Mouse (Mus musculus) small intestine, adult 2 months (tissue): ENCODE results near the gene Tcf7l1. TPM values are rescaled to one million over a fixed set of nuclear protein-coding genes. Genes with fewer than 3 reads are reported as not detected.

Experiments
- H3K27ac ChIP-seq: fragments of 200-500 bp; 2 replicates; pipeline ENCODE4 v1.5.1; 2012; ENCODE audit warnings: low read depth, low read length, control low read depth, inconsistent platforms; ENCODE audit not compliant: insufficient read depth
- H3K27me3 ChIP-seq: fragments of 200-500 bp; 2 replicates; pipeline ENCODE4 v1.6.1; 2012; ENCODE audit warnings: mild to moderate bottlenecking, moderate library complexity, low read length, inconsistent platforms; ENCODE audit not compliant: control insufficient read depth, insufficient read depth
- H3K36me3 ChIP-seq: fragments of 200-500 bp; 2 replicates; pipeline ENCODE4 v1.6.1; 2012; ENCODE audit warnings: mild to moderate bottlenecking, low read length, control low read depth, inconsistent platforms; ENCODE audit not compliant: control insufficient read depth, insufficient read depth
- H3K4me1 ChIP-seq: fragments of 200-500 bp; 2 replicates; pipeline ENCODE4 v1.6.1; 2012; ENCODE audit warnings: low read length, inconsistent platforms, mixed read lengths; ENCODE audit not compliant: control insufficient read depth, insufficient read depth, insufficient read length
- H3K4me3 ChIP-seq: fragments of 200-500 bp; 2 replicates; pipeline ENCODE4 v1.5.1; 2012; ENCODE audit warnings: low read depth, mild to moderate bottlenecking, control low read depth, inconsistent platforms, low read length, moderate library complexity
- CTCF ChIP-seq: fragments of 200-500 bp; IDR thresholded peaks from 2 replicates; pipeline ENCODE4 v1.5.1; 2012; ENCODE audit warnings: low read depth, mild to moderate bottlenecking, control low read depth, inconsistent platforms, low read length, moderate library complexity, mixed read lengths; ENCODE audit not compliant: insufficient replicate concordance, insufficient read length; ENCODE audit errors: extremely low read depth
- POLR2A ChIP-seq: fragments of 200-500 bp; IDR thresholded peaks from 2 replicates; pipeline ENCODE4 v1.6.1; 2012; ENCODE audit warnings: low read depth, mild to moderate bottlenecking, control low read depth, inconsistent platforms, low read length, moderate library complexity
- WGBS: fragments of 180-500 bp; shearing (Covaris S2); methylation state at CpG from one replicate; pipeline ENCODE4 v1.1.7; 2018; 5-methylcytosine and 5-hydroxymethylcytosine counted together
- polyA plus RNA-seq: library from polyadenylated mRNA; depleted of rRNA; stranded (reverse); fragments of >200 nt; gene quantifications from 2 replicates; pipeline ENCODE4 v1.2.3, GENCODE M21; 2012

The Tcf7l1 gene
- polyA plus RNA-seq, 1 experiment, result 4.7 TPM

DNA sequence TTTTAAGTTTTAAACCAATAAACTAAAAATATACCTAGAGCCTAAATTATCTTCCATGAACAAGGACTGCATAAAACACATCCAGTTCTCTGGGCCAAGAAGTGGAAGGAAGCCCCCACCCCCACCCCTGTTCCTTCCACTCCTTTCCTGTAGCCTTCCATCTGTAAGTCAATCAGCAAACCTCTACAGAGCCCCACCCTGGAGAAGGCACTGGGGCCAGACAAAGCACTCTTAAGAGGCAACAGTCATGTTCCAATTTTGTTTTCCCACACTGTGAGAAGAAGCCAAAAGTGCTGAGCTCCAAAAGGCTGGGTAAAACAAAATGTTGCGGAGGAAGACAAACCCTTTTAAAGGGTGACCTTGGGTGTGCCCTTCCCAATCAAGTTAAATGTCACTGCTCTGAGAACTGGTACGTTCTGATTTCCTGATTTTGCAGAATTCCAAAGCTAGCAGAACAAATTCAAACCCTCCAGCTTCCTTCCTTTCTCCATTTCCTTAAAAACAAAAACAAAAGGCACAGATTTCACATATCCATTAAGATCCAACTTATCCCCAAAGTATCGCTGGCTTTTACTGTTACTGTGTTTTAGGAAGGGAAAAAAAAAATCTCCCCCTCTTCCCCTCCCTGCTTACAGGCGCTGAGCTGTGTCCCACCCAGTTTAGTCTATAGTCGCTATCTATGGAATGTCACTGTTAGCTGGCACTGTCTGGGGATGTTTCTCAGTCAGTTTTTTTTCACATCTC lies 94.8 kb downstream of the Tcf7l1 start:
- no peaks in the 10 kb centered on the region for H3K27me3 ChIP-seq
- no peak overlapping the region for H3K27ac ChIP-seq
- WGBS, result 54% methylated on average over 5 of the region's 5 CpGs
- H3K4me1 ChIP-seq, result peaks cover 2% of the 10 kb centered on the region; the same call in 1 of the 2 replicates
- TF ChIP-seq CTCF (no peak), POLR2A (no peak)
- no peaks in the 10 kb centered on the region for H3K36me3 ChIP-seq
- no peak overlapping the region for H3K4me3 ChIP-seq

DNA sequence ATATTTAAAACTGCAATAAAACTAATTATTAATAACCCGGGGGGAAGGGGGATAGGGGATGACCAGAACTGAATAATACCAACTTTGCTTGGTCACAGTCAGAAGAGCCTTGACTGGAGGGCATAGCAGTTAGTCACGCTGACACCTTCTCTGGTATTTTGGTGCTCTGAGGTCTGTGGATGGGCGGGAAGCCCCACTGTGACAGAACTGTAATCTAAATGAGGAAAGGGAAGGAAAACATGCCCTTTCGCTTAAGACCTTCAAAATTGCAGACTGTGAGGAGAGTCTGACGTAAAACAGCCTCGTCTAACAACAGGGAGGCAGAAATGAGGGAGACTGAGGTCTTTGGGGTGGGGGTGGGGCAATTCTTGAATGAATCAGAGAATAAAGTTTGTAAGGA lies 96.6 kb downstream of the Tcf7l1 start:
- 86% methylated on average over 6 of the region's 6 CpGs for WGBS
- H3K4me3 ChIP-seq, result no peak overlapping the region
- no peaks in the 10 kb centered on the region for H3K36me3 ChIP-seq
- TF ChIP-seq CTCF (no peak), POLR2A (no peak)
- no peak overlapping the region for H3K27ac ChIP-seq
- H3K4me1 ChIP-seq, result peaks cover 3% of the 10 kb centered on the region; the same call in 1 of the 2 replicates
- H3K27me3 ChIP-seq, result no peaks in the 10 kb centered on the region

DNA sequence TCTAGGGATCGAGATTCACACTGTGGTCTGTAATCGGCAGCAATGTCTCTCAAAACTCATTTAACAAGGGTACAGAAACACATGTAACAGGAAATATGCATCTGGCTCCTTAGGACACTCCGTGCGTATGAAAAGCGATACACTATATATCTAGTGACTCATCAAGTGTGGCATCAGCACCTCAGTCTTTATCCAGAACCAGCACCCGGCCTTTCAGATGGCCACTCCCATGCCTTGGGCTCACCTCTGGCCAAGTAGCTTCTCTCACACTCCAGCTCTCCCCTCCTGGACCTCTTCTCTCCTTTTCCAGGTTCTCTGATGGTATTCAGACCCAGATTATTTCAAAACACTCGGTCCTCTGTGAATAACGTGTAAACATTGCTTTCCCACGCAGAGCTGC lies 97.5 kb downstream of the Tcf7l1 start:
- TF ChIP-seq CTCF, result no peak
- no peak for TF ChIP-seq POLR2A
- Histone ChIP-seq H3K36me3 (no peaks in the 10 kb centered on the region), H3K27ac (no peak overlapping the region), H3K4me1 (peaks cover 3% of the 10 kb centered on the region; the same call in 1 of the 2 replicates), H3K27me3 (no peaks in the 10 kb centered on the region), H3K4me3 (no peak overlapping the region)
- 81% methylated on average over 9 of the region's 9 CpGs for WGBS

GRCm38 (mm10) chr6:72690595-72690994 lies 98.5 kb downstream of the Tcf7l1 start:
- WGBS, result 74% methylated on average over 10 of the region's 10 CpGs
- Histone ChIP-seq H3K4me3 (no peak overlapping the region), H3K36me3 (no peaks in the 10 kb centered on the region), H3K4me1 (peaks cover 3% of the 10 kb centered on the region; the same call in 1 of the 2 replicates), H3K27ac (no peak overlapping the region), H3K27me3 (no peaks in the 10 kb centered on the region)
- TF ChIP-seq CTCF, result no peak
- no peak for TF ChIP-seq POLR2A

DNA sequence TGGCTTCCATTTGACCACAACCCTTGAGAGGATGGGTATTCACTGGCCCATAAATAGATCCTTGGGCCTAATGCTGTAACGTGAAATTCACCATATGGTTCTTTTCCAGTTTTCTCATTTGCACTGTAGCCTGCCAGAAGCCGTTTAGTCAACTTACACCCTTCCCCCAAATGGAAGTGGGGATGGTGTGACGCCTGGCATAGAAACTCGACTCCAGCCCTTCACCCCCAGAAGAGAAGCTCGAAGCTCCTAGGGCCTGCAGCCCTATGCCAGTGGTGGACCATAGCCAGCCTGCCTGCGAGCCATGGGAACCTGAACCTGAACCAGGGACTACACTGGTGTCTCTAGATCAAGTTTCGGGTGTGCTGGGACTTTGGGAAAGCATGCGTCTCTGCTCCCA lies 99.1 kb downstream of the Tcf7l1 start:
- Histone ChIP-seq H3K4me1 (peaks cover 3% of the 10 kb centered on the region; the same call in 1 of the 2 replicates), H3K27me3 (no peaks in the 10 kb centered on the region), H3K27ac (no peak overlapping the region), H3K36me3 (no peaks in the 10 kb centered on the region), H3K4me3 (no peak overlapping the region)
- TF ChIP-seq CTCF (no peak), POLR2A (no peak)
- 82% methylated on average over 8 of the region's 8 CpGs for WGBS

- 15% methylated on average over 5 of the region's 5 CpGs for WGBS
- Histone ChIP-seq H3K4me3 (no peak overlapping the region), H3K27me3 (no peaks in the 10 kb centered on the region), H3K36me3 (no peaks in the 10 kb centered on the region), H3K27ac (no peak overlapping the region), H3K4me1 (peaks cover 3% of the 10 kb centered on the region; the same call in 1 of the 2 replicates)
- no peak for TF ChIP-seq CTCF
- TF ChIP-seq POLR2A, result no peak
Measured at GRCm38 (mm10) chr6:72689046-72689445, 100.0 kb downstream of the Tcf7l1 start.

DNA sequence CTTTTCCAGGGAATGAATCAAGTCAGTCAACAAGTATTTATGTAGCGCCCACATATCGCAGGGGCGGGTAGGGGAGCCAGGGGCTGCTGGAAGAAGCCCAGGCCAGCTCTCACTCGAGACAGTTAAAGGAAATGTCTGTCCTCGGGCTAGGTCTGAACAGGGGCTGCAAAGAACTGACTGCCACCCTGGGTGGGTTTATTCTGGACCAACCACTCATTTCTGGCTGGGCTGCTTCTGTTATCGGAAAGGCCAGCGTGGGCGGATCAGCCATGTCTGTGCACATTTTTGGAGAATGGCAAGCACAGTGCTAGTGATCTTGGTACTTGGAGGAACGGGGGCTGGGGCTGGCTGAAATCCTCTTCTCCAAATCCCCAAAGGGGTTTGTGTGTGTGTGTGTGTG lies 103.9 kb downstream of the Tcf7l1 start:
- H3K27me3 ChIP-seq, result no peaks in the 10 kb centered on the region
- H3K36me3 ChIP-seq, result no peaks in the 10 kb centered on the region
- peaks cover 3% of the 10 kb centered on the region; the same call in 1 of the 2 replicates for H3K4me1 ChIP-seq
- no peak overlapping the region for H3K4me3 ChIP-seq
- no peak overlapping the region for H3K27ac ChIP-seq
- 72% methylated on average over 9 of the region's 9 CpGs for WGBS
- no peak for TF ChIP-seq POLR2A
- no peak for TF ChIP-seq CTCF
